Mouse (Mus musculus): Measurements from ENCODE around the gene Sdccag8.

- TF ChIP-seq CTCF (IDR thresholded peaks at IDR 0.05; ENCODE audit: borderline replicate concordance, insufficient read depth, low read depth, low read length) (no peak), POLR2A (IDR thresholded peaks at IDR 0.05; ENCODE audit: borderline replicate concordance, insufficient read depth, low read length) (no peak)
These were observed 89.3 kb downstream of the Sdccag8 start for GRCm38 (mm10) chr1:176903741-176904140.

All from cerebellum, adult 2 months (tissue).